Mouse (Mus musculus) lung, postnatal 0 days (tissue): ENCODE measurements around the gene Krba1. TPM values are rescaled to one million over a fixed set of nuclear protein-coding genes. Genes with fewer than 3 reads are reported as not detected.

ENCODE experiments used
- ATAC-seq: fragments of 200-750 bp; cut with Nextera tagmentation; 2 replicates; pipeline ENCODE4 v1.8.0; 2017; ENCODE audit warnings: moderate library complexity
- DNase-seq: peaks from one replicate; pipeline ENCODE4 v3.0.0-alpha.2; 2016; ENCODE audit warnings: low spot score
- H3K27ac ChIP-seq: fragments of 300-500 bp; sonication (generic); 2 replicates; pipeline ENCODE4 v1.5.1; 2014; ENCODE audit warnings: antibody characterized with exemption, mild to moderate bottlenecking, low read length, mixed read lengths
- H3K27me3 ChIP-seq: fragments of 300-500 bp; sonication (generic); replicated peaks from 2 replicates; pipeline ENCODE4 v1.6.1; 2014; ENCODE audit warnings: low read length, mixed read lengths; ENCODE audit not compliant: insufficient read depth
- H3K36me3 ChIP-seq: fragments of 300-500 bp; sonication (generic); 2 replicates; pipeline ENCODE4 v1.6.1; 2014; ENCODE audit warnings: low read length, mixed read lengths; ENCODE audit not compliant: insufficient read depth
- H3K4me1 ChIP-seq: fragments of 300-500 bp; sonication (generic); 2 replicates; pipeline ENCODE4 v1.6.1; 2014; ENCODE audit warnings: antibody characterized with exemption, low read depth, low read length, mixed read lengths; ENCODE audit not compliant: insufficient read depth
- H3K4me2 ChIP-seq: fragments of 300-500 bp; sonication (generic); replicated peaks from 2 replicates; pipeline ENCODE4 v1.6.1; 2014; ENCODE audit warnings: low read depth, mild to moderate bottlenecking, low read length, moderate library complexity, mixed read lengths
- H3K4me3 ChIP-seq: fragments of 300-500 bp; sonication (generic); 2 replicates; pipeline ENCODE4 v1.5.1; 2014; ENCODE audit warnings: low read depth, low read length
- H3K9ac ChIP-seq: fragments of 300-500 bp; sonication (generic); replicated peaks from 2 replicates; pipeline ENCODE4 v1.6.1; 2014; ENCODE audit warnings: low read depth, mild to moderate bottlenecking
- H3K9me3 ChIP-seq: fragments of 300-500 bp; sonication (generic); 2 replicates; pipeline ENCODE4 v1.6.1; 2016; ENCODE audit warnings: low read length, mixed read lengths
- CTCF ChIP-seq: IDR thresholded peaks from 2 replicates; pipeline ENCODE4 v1.5.1; 2016; ENCODE audit warnings: antibody characterized with exemption, mild to moderate bottlenecking
- EP300 ChIP-seq: IDR thresholded peaks from 2 replicates; pipeline ENCODE4 v1.6.1; 2016; ENCODE audit warnings: antibody characterized with exemption, mild to moderate bottlenecking, control low read depth
- WGBS: fragments of 180-500 bp; shearing (Covaris S2); extraction: QIAGEN DNeasy Blood & Tissue Kit; methylation state at CpG from one replicate; pipeline ENCODE4 v1.1.7; 2014; 5-methylcytosine and 5-hydroxymethylcytosine counted together
- polyA plus RNA-seq: library from polyadenylated mRNA; unstranded; fragments of >200 nt; fragmentation: Nextera tagmentation; extraction: Ambion mirVana; gene quantifications from 2 replicates; pipeline ENCODE4 v1.2.1, GENCODE M21; 2015

The Krba1 gene
- polyA plus RNA-seq, 1 experiment from 2014 or later: 7.6 TPM

- H3K9ac ChIP-seq: peak overlapping the region; percentile 69
- no peaks in the 10 kb centered on the region for H3K9me3 ChIP-seq
- TF ChIP-seq CTCF: no peak
- 0 out of 2 replicates have a peak, but pooled peaks have one; percentile 18 for TF ChIP-seq EP300
- no peaks in the 10 kb centered on the region for H3K27me3 ChIP-seq
- WGBS: 2% methylated on average over 26 of the region's 34 CpGs
- H3K4me1 ChIP-seq: peaks cover 5% of the 10 kb centered on the region; the same call in 1 of the 2 replicates
- peak overlapping the region; percentile 90 for H3K27ac ChIP-seq
- peaks cover 18% of the 10 kb centered on the region; the same call in 1 of the 2 replicates for H3K36me3 ChIP-seq
- DNase-seq: peak; percentile 95
- ATAC-seq: peak; percentile 68
- H3K4me2 ChIP-seq: peak overlapping the region; percentile 82
- H3K4me3 ChIP-seq: peak overlapping the region; percentile 61
Measured at GRCm38 (mm10) chr6:48444310-48445180, 49.2 kb downstream of the Krba1 start.

- 3% methylated on average over 64 of the region's 65 CpGs for WGBS
- TF ChIP-seq CTCF (no peak; the same call in 1 of the 2 replicates), EP300 (no peak)
- Histone ChIP-seq H3K4me1 (peaks cover 5% of the 10 kb centered on the region; the same call in 1 of the 2 replicates), H3K27ac (peak within 1 kb of the TSS; percentile 90), H3K4me2 (peak within 1 kb of the TSS; percentile 82), H3K9me3 (no peaks in the 10 kb centered on the region), H3K36me3 (peaks cover 18% of the 10 kb centered on the region; the same call in 1 of the 2 replicates), H3K9ac (peak within 1 kb of the TSS; percentile 69), H3K4me3 (peak within 1 kb of the TSS; percentile 61), H3K27me3 (no peaks in the 10 kb centered on the region)
- ATAC-seq (peak; percentile 46), DNase-seq (peak; percentile 84)
Measured at GRCm38 (mm10) chr6:48445181-48446101, 50.1 kb downstream of the Krba1 start, which contains the start of gene Zfp467. TSS of gene Zfp467 (minus strand) at chr6:48445825.

DNA sequence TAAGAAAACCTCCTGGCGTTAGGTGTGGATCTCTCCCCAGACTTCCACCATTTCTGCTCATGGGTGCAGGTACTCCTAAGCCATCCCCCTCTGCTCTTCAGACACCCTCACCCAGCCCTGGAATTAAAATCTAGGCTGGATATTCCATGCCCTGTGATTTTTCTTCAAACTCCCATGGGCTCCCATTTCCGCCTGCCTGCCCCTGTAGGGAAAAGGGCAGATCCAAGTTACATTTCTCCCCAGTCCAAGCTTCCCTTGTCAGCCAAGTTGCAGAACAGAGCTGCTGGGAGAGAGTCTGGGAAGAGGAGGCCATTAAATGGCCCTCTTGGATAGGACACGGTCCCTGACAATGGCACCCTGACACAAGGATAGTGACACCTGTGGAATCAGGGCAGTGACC, 50.9 kb downstream of the Krba1 start:
- TF ChIP-seq CTCF (no peak), EP300 (no peak)
- ATAC-seq: no peak
- H3K4me3 ChIP-seq: peak overlapping the region; percentile 61
- H3K9ac ChIP-seq: no peak overlapping the region
- no peaks in the 10 kb centered on the region for H3K9me3 ChIP-seq
- no peaks in the 10 kb centered on the region for H3K27me3 ChIP-seq
- peaks cover 5% of the 10 kb centered on the region; the same call in 1 of the 2 replicates for H3K4me1 ChIP-seq
- H3K4me2 ChIP-seq: peak overlapping the region; percentile 82
- peak overlapping the region; percentile 90 for H3K27ac ChIP-seq
- DNase-seq: no peak
- WGBS: 30% methylated on average over 3 of the region's 3 CpGs
- peaks cover 12% of the 10 kb centered on the region; the same call in 1 of the 2 replicates for H3K36me3 ChIP-seq

- ATAC-seq: no peak
- Histone ChIP-seq H3K4me1 (peaks cover 5% of the 10 kb centered on the region; the same call in 1 of the 2 replicates), H3K9me3 (no peaks in the 10 kb centered on the region), H3K9ac (no peak overlapping the region), H3K27me3 (no peaks in the 10 kb centered on the region), H3K4me2 (no peak overlapping the region), H3K36me3 (peaks cover 6% of the 10 kb centered on the region; the same call in 1 of the 2 replicates), H3K4me3 (no peak overlapping the region), H3K27ac (no peak overlapping the region)
- TF ChIP-seq CTCF (no peak), EP300 (no peak)
- no peak for DNase-seq
- 79% methylated on average over 3 of the region's 3 CpGs for WGBS
Measured at GRCm38 (mm10) chr6:48446896-48447295, 51.5 kb downstream of the Krba1 start.

GRCm38 (mm10) chr6:48447929-48448328, 52.5 kb downstream of the Krba1 start, which contains the start of gene Sspo:
TSS of gene Sspo (plus strand) at chr6:48448229.
- H3K4me2 ChIP-seq: no peak within 1 kb of the TSS
- no peak for TF ChIP-seq CTCF
- no peak for TF ChIP-seq EP300
- no peaks in the 10 kb centered on the region for H3K36me3 ChIP-seq
- no peak within 1 kb of the TSS for H3K27ac ChIP-seq
- no peak within 1 kb of the TSS for H3K9ac ChIP-seq
- 100% methylated on average over 1 of the region's 1 CpGs for WGBS
- H3K27me3 ChIP-seq: no peaks in the 10 kb centered on the region
- H3K4me1 ChIP-seq: peaks cover 5% of the 10 kb centered on the region; the same call in 1 of the 2 replicates
- no peak for ATAC-seq
- DNase-seq: no peak
- H3K4me3 ChIP-seq: no peak within 1 kb of the TSS
- H3K9me3 ChIP-seq: no peaks in the 10 kb centered on the region
